Mouse (Mus musculus): Measurements from ENCODE around the gene Letmd1.

- TF ChIP-seq CTCF (IDR thresholded peaks at IDR 0.05; ENCODE audit: extremely low read depth, insufficient read depth, insufficient read length, insufficient replicate concordance) (no peak), POLR2A (IDR thresholded peaks at IDR 0.05; ENCODE audit: low read depth, low read length) (no peak)
Measured at GRCm38 (mm10) chr15:100470037-100470436, 1.2 kb downstream of the Letmd1 start.
